Mouse (Mus musculus) lung, embryonic 16.5 days (tissue): Measurements from ENCODE around the gene Artn. TPM values are rescaled to one million over a fixed set of nuclear protein-coding genes. Genes with fewer than 3 reads are reported as not detected.

ENCODE experiments used
- ATAC-seq: fragments of 200-750 bp; cut with Nextera tagmentation; 2 replicates; pipeline ENCODE4 v1.8.0; 2017; ENCODE audit warnings: low read depth, mild to moderate bottlenecking, moderate library complexity
- H3K27ac ChIP-seq: fragments of 300-500 bp; sonication (generic); 2 replicates; pipeline ENCODE4 v1.5.1; 2014; ENCODE audit warnings: mild to moderate bottlenecking, control low read depth, low read length
- H3K27me3 ChIP-seq: fragments of 300-500 bp; sonication (generic); 2 replicates; pipeline ENCODE4 v1.6.1; 2014; ENCODE audit warnings: low read depth, low read length, mixed read lengths; ENCODE audit not compliant: control insufficient read depth, insufficient read depth
- H3K36me3 ChIP-seq: fragments of 300-500 bp; sonication (generic); 2 replicates; pipeline ENCODE4 v1.6.1; 2014; ENCODE audit warnings: low read length; ENCODE audit not compliant: control insufficient read depth, insufficient read depth
- H3K4me1 ChIP-seq: fragments of 300-500 bp; sonication (generic); replicated peaks from 2 replicates; pipeline ENCODE4 v1.6.1; 2014; ENCODE audit warnings: low read length, mixed read lengths; ENCODE audit not compliant: control insufficient read depth, insufficient read depth
- H3K4me2 ChIP-seq: fragments of 300-500 bp; sonication (generic); 2 replicates; pipeline ENCODE4 v1.6.1; 2014; ENCODE audit warnings: low read depth, low read length, control low read depth
- H3K4me3 ChIP-seq: fragments of 300-500 bp; sonication (generic); 2 replicates; pipeline ENCODE4 v1.5.1; 2014; ENCODE audit warnings: mild to moderate bottlenecking, low read length, control low read depth
- H3K9ac ChIP-seq: fragments of 300-500 bp; sonication (generic); 2 replicates; pipeline ENCODE4 v1.6.1; 2014; ENCODE audit warnings: low read length, control low read depth
- H3K9me3 ChIP-seq: fragments of 300-500 bp; sonication (generic); 2 replicates; pipeline ENCODE4 v1.6.1; 2016; ENCODE audit warnings: low read length; ENCODE audit not compliant: control insufficient read depth
- WGBS: fragments of 180-500 bp; shearing (Covaris S2); extraction: QIAGEN DNeasy Blood & Tissue Kit; methylation state at CpG from one replicate; pipeline ENCODE4 v1.1.7; 2014; 5-methylcytosine and 5-hydroxymethylcytosine counted together
- polyA plus RNA-seq: library from polyadenylated mRNA; unstranded; fragments of >200 nt; fragmentation: Nextera tagmentation; extraction: Ambion mirVana; gene quantifications from 2 replicates; pipeline ENCODE4 v1.2.1, GENCODE M21; 2015

Gene Artn
- polyA plus RNA-seq, 1 experiment from 2014 or later, result 3.2 TPM

- peak overlapping the region; percentile 86 for H3K9ac ChIP-seq
- 2% methylated on average over 19 of the region's 19 CpGs for WGBS
- no peaks in the 10 kb centered on the region for H3K27me3 ChIP-seq
- H3K9me3 ChIP-seq, result no peaks in the 10 kb centered on the region
- H3K4me2 ChIP-seq, result peak overlapping the region; percentile 100
- ATAC-seq, result no peak
- peaks cover 9% of the 10 kb centered on the region; the same call in 1 of the 2 replicates for H3K36me3 ChIP-seq
- H3K27ac ChIP-seq, result no peak overlapping the region
- peak overlapping the region; percentile 83 for H3K4me3 ChIP-seq
- peaks cover 27% of the 10 kb centered on the region for H3K4me1 ChIP-seq
These were observed 14.0 kb downstream of the Artn start for GRCm38 (mm10) chr4:117915489-117916105.

GRCm38 (mm10) chr4:117914591-117915442 is 14.7 kb downstream of the Artn start, which contains the start of gene Ipo13:
Gene Ipo13, minus strand, starts transcription at chr4:117914999.
- peak within 1 kb of the TSS; percentile 86 for H3K9ac ChIP-seq
- H3K27me3 ChIP-seq, result no peaks in the 10 kb centered on the region
- H3K4me3 ChIP-seq, result peak within 1 kb of the TSS; percentile 83
- peak within 1 kb of the TSS; percentile 70 for H3K27ac ChIP-seq
- WGBS, result under 1% methylated on average over 59 of the region's 61 CpGs
- H3K36me3 ChIP-seq, result peaks cover 9% of the 10 kb centered on the region; the same call in 1 of the 2 replicates
- peaks cover 27% of the 10 kb centered on the region for H3K4me1 ChIP-seq
- peak within 1 kb of the TSS; percentile 100 for H3K4me2 ChIP-seq
- peak; percentile 94 for ATAC-seq
- H3K9me3 ChIP-seq, result no peaks in the 10 kb centered on the region

GRCm38 (mm10) chr4:117914031-117914430 is 15.5 kb downstream of the Artn start:
- ATAC-seq, result peak; percentile 2; the same call in 1 of the 2 replicates
- H3K36me3 ChIP-seq, result peaks cover 9% of the 10 kb centered on the region; the same call in 1 of the 2 replicates
- no peaks in the 10 kb centered on the region for H3K9me3 ChIP-seq
- peak overlapping the region; percentile 100 for H3K4me2 ChIP-seq
- H3K27ac ChIP-seq, result no peak overlapping the region
- H3K4me3 ChIP-seq, result peak overlapping the region; percentile 83
- H3K4me1 ChIP-seq, result peaks cover 27% of the 10 kb centered on the region
- H3K27me3 ChIP-seq, result no peaks in the 10 kb centered on the region
- WGBS, result 16% methylated on average over 8 of the region's 8 CpGs
- peak overlapping the region; percentile 86 for H3K9ac ChIP-seq

GRCm38 (mm10) chr4:117913421-117913820 is 16.1 kb downstream of the Artn start:
- Histone ChIP-seq H3K4me1 (peaks cover 31% of the 10 kb centered on the region), H3K27ac (no peak overlapping the region), H3K4me3 (peak overlapping the region; percentile 83), H3K9me3 (no peaks in the 10 kb centered on the region), H3K9ac (no peak overlapping the region), H3K4me2 (peak overlapping the region; percentile 100), H3K27me3 (no peaks in the 10 kb centered on the region), H3K36me3 (peaks cover 9% of the 10 kb centered on the region; the same call in 1 of the 2 replicates)
- 39% methylated on average over 3 of the region's 3 CpGs for WGBS
- no peak for ATAC-seq

- peak overlapping the region; percentile 17; the same call in 1 of the 2 replicates for H3K9ac ChIP-seq
- H3K4me3 ChIP-seq, result no peak overlapping the region
- WGBS, result 54% methylated on average over 7 of the region's 7 CpGs
These were observed 16.8 kb downstream of the Artn start for GRCm38 (mm10) chr4:117912685-117913273.

GRCm38 (mm10) chr4:117912131-117912561 is 17.4 kb downstream of the Artn start:
- no peak overlapping the region for H3K4me2 ChIP-seq
- H3K4me1 ChIP-seq, result peaks cover 28% of the 10 kb centered on the region
- H3K4me3 ChIP-seq, result no peak overlapping the region
- ATAC-seq, result no peak
- no peak overlapping the region for H3K27ac ChIP-seq
- no peaks in the 10 kb centered on the region for H3K9me3 ChIP-seq
- H3K9ac ChIP-seq, result no peak overlapping the region
- H3K36me3 ChIP-seq, result peaks cover 9% of the 10 kb centered on the region; the same call in 1 of the 2 replicates
- WGBS, result 90% methylated on average over 13 of the region's 13 CpGs
- H3K27me3 ChIP-seq, result no peaks in the 10 kb centered on the region

More at GRCm38 (mm10) chr4:117912685-117913273, 16.8 kb downstream of the Artn start:
- H3K27ac ChIP-seq, result no peak overlapping the region
- H3K4me1 ChIP-seq, result peaks cover 28% of the 10 kb centered on the region
- peak overlapping the region; percentile 100; the same call in 1 of the 2 replicates for H3K4me2 ChIP-seq
- no peaks in the 10 kb centered on the region for H3K27me3 ChIP-seq
- H3K36me3 ChIP-seq, result peaks cover 9% of the 10 kb centered on the region; the same call in 1 of the 2 replicates
- no peaks in the 10 kb centered on the region for H3K9me3 ChIP-seq
- no peak for ATAC-seq

GRCm38 (mm10) chr4:117908834-117909453 is 20.6 kb downstream of the Artn start:
- 66% methylated on average over 8 of the region's 8 CpGs for WGBS
- H3K4me2 ChIP-seq, result no peak overlapping the region

GRCm38 (mm10) chr4:117906196-117906595 is 23.4 kb downstream of the Artn start:
- peaks cover 8% of the 10 kb centered on the region for H3K4me1 ChIP-seq
- H3K4me3 ChIP-seq, result no peak overlapping the region
- H3K9ac ChIP-seq, result no peak overlapping the region
- H3K4me2 ChIP-seq, result no peak overlapping the region
- peaks cover 27% of the 10 kb centered on the region for H3K36me3 ChIP-seq
- WGBS, result 45% methylated on average over 3 of the region's 3 CpGs
- H3K9me3 ChIP-seq, result no peaks in the 10 kb centered on the region
- H3K27ac ChIP-seq, result no peak overlapping the region
- ATAC-seq, result peak; percentile 84
- H3K27me3 ChIP-seq, result no peaks in the 10 kb centered on the region

More at GRCm38 (mm10) chr4:117908834-117909453, 20.6 kb downstream of the Artn start:
- ATAC-seq, result no peak
- Histone ChIP-seq H3K9ac (no peak overlapping the region), H3K27ac (no peak overlapping the region), H3K27me3 (no peaks in the 10 kb centered on the region), H3K4me1 (peaks cover 24% of the 10 kb centered on the region), H3K9me3 (no peaks in the 10 kb centered on the region), H3K36me3 (peaks cover 16% of the 10 kb centered on the region), H3K4me3 (no peak overlapping the region)
